Mouse (Mus musculus): ENCODE results near the gene Dlgap3.

DNA sequence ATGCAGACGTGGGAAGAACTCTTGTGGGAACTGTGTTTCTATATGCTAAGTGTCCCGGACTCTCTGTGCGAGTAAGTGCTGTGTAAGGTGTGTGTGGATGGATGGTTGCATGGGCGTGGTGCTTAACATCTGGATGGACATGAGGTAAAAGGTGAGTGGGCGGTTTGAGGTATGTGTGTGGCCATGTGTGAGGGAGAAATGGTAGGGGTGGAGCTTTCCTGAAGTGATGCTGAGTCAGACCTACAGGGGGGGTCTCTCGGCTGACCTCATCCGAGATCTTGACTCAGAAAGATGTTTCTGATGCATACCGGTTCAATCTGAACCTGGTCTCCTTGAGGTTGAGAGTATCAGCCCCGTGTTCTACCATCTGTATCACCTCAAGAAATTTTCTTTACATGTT lies 12.0 kb downstream of the Dlgap3 start:
- no peak for TF ChIP-seq CTCF (IDR thresholded peaks at IDR 0.05; ENCODE audit: borderline replicate concordance, extremely low read depth, insufficient read depth, insufficient read length)
- TF ChIP-seq POLR2A (IDR thresholded peaks at IDR 0.05; ENCODE audit: borderline replicate concordance, extremely low read depth, insufficient read depth, insufficient read length, poor library complexity, severe bottlenecking) = no peak

Measured in brain, embryonic 14.5 days (tissue).